Mouse (Mus musculus) cerebellum, adult 2 months (tissue): ENCODE data around the gene Olfr26. TPM values are rescaled to one million over a fixed set of nuclear protein-coding genes. Genes with fewer than 3 reads are reported as not detected.
"Not testable (repeated sequence)": the region's sequence is repeated elsewhere in the genome, so short reads cannot be mapped to it uniquely, and the experiment has no call there.

Source experiments
- DNase-seq, 2 experiments: peaks; one replicate each; pipeline ENCODE4 v3.0.0; 2021
- H3K27ac ChIP-seq: fragments of 200-500 bp; 2 replicates; pipeline ENCODE4 v1.5.1; 2012; ENCODE audit warnings: low read length, control low read depth, inconsistent platforms; ENCODE audit not compliant: insufficient read depth
- H3K27me3 ChIP-seq: fragments of 200-500 bp; 2 replicates; pipeline ENCODE4 v1.6.1; 2012; ENCODE audit warnings: inconsistent platforms, mild to moderate bottlenecking, low read length, moderate library complexity; ENCODE audit not compliant: control insufficient read depth, insufficient read depth
- H3K4me1 ChIP-seq: fragments of 200-500 bp; 2 replicates; pipeline ENCODE4 v1.6.1; 2011; ENCODE audit warnings: low read length; ENCODE audit not compliant: control insufficient read depth, insufficient read depth
- H3K4me3 ChIP-seq: fragments of 200-500 bp; replicated peaks from 2 replicates; pipeline ENCODE3; 2011; ENCODE audit warnings: mild to moderate bottlenecking, low read depth, low read length, control low read depth; ENCODE audit not compliant: insufficient read depth
- CTCF ChIP-seq: fragments of 200-500 bp; IDR thresholded peaks from 2 replicates; pipeline ENCODE4 v1.5.1; 2011; ENCODE audit warnings: low read depth, mild to moderate bottlenecking, control low read depth, low read length, moderate library complexity, borderline replicate concordance; ENCODE audit not compliant: insufficient read depth
- POLR2A ChIP-seq: fragments of 200-500 bp; IDR thresholded peaks from 2 replicates; pipeline ENCODE4 v1.6.1; 2011; ENCODE audit warnings: low read length, control low read depth, borderline replicate concordance; ENCODE audit not compliant: insufficient read depth
- WGBS: fragments of 180-500 bp; shearing (Covaris S2); methylation state at CpG from one replicate; pipeline ENCODE4 v1.1.7; 2018; 5-methylcytosine and 5-hydroxymethylcytosine counted together
- polyA plus RNA-seq: library from polyadenylated mRNA; depleted of rRNA; stranded (reverse); fragments of >200 nt; gene quantifications from 2 replicates; pipeline ENCODE4 v1.2.3, GENCODE M21; 2012; rRNA removed

Olfr26 gene
- not detected in 2 replicates for polyA plus RNA-seq

DNA sequence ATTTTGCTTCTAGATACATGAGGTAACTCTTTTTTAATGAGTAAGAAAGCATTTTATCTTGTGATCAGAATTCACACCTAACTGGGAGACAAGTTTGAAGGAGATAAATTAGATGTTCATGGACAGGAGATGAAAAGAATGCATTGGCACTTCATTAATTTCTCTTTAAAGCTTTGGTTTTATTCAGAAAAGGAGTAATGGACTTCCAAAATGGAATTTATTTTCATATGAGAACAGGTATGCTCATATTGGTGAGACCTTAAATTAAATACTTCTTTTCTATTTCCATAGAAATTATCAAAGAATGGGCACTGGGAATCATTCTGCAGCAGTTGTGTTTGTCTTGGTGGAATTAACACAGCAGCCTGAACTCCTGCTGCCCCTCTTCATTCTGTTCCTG is at the start of gene Olfr26:
Olfr26 (plus strand) TSS at position 301 of the 400 bp plus-strand sequence.
- TF ChIP-seq POLR2A (no peak), CTCF (no peak)
- no peak within 1 kb of the TSS for H3K4me3 ChIP-seq
- no peak for DNase-seq
- no peaks in the 10 kb centered on the region for H3K4me1 ChIP-seq
- H3K27ac ChIP-seq: no peak within 1 kb of the TSS
- no peaks in the 10 kb centered on the region for H3K27me3 ChIP-seq

DNA sequence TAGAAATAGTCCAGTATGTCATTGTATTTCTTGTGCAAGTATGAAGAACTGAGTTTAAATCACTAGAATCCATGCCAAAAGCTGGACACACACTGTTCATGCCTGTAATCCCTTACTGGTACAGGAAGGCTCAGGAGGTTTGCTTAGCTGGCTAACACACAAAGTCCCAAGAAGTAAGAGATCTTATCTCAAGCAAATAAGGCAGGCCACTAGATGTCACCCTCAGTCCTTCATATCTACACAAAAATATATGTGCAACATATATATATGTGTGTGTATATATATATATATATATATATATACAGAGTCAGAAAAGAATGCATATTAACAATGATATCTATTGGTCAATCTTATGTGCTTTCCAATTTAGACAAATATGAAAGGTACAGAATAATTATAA is 49.2 kb upstream of the Olfr26 start:
- DNase-seq: no peak
- Histone ChIP-seq H3K4me1 (no peaks in the 10 kb centered on the region), H3K27ac (no peak overlapping the region), H3K27me3 (no peaks in the 10 kb centered on the region), H3K4me3 (no peak overlapping the region)
- no peak for TF ChIP-seq POLR2A
- TF ChIP-seq CTCF: no peak

DNA sequence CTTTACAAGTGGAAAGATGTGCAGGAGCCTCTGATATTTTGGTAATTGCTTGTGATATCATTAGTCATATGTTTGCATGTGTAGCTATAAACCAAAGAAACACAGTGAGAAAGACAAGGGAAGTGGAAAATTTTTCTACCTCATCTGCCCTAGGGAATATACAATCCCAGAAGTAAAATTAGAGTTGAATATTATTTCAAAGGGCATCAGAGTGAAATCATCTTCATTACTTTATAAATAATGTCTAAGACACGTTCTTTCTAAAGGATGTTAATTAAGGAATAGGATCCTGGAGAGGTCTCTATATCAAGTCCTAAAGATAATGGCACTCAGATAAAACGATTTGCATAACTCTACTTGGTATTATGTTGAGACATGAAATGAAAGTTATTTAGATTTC is 40.5 kb upstream of the Olfr26 start, which contains the start of gene Olfr922:
Olfr922 (plus strand) TSS at position 301 of the 400 bp plus-strand sequence.
- DNase-seq: no peak
- WGBS: 60% methylated on average over 2 of the region's 2 CpGs
- Histone ChIP-seq H3K4me1 (no peaks in the 10 kb centered on the region), H3K4me3 (no peak within 1 kb of the TSS), H3K27ac (no peak within 1 kb of the TSS), H3K27me3 (no peaks in the 10 kb centered on the region)
- no peak for TF ChIP-seq POLR2A
- no peak for TF ChIP-seq CTCF

DNA sequence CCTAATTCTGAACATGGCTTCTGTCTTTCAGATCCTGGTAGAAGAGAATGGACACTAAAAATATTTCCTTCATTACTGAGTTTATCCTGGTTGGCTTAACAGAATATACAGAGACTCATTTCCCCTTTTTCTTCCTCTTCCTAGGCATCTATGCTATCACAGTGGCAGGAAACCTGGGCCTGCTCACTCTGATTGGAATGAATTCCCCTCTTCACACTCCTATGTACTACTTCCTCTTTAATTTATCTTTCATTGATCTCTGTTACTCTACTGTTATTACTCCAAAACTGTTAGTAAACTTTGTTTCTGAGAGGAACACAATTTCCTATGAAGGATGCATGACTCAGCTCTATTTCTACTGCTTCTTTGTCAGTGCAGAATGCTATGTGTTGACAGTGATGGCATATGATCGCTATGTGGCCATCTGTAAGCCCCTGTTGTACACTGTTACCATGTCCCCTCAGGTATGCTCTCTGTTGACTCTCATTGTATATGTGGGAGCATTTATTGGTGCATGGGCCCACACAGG is 39.3 kb upstream of the Olfr26 start:
- H3K4me1 ChIP-seq: no peaks in the 10 kb centered on the region
- H3K27me3 ChIP-seq: no peaks in the 10 kb centered on the region
- WGBS: 70% methylated on average over 1 of the region's 1 CpGs
- no peak for DNase-seq
- H3K4me3 ChIP-seq: no peak overlapping the region
- TF ChIP-seq CTCF: no peak
- TF ChIP-seq POLR2A: no peak
- H3K27ac ChIP-seq: no peak overlapping the region

DNA sequence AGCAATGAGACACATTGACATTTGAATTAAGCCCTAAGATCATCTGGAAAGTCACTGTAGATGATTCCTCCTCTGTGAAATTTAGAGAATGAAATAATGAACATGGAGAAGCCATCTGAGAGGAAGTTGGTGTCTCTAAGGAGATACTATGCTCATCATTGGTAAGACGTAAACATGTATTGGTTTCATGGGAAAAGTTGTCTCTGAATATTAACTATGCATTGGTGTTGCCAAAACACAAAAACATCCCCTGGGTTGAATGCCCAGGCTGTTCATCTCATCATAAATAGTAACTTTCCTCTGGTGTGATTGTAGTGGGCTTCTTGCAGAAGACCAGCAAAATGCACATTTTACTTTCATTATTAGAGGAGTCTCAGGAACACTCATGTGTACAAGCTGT is 28.6 kb upstream of the Olfr26 start, which contains the start of gene Olfr923:
Olfr923 (plus strand) TSS at position 301 of the 400 bp plus-strand sequence.
- no peak within 1 kb of the TSS for H3K27ac ChIP-seq
- H3K4me1 ChIP-seq: no peaks in the 10 kb centered on the region
- H3K4me3 ChIP-seq: no peak within 1 kb of the TSS
- DNase-seq: no peak
- WGBS: 76% methylated on average over 1 of the region's 1 CpGs
- TF ChIP-seq POLR2A (no peak), CTCF (no peak)
- no peaks in the 10 kb centered on the region for H3K27me3 ChIP-seq

DNA sequence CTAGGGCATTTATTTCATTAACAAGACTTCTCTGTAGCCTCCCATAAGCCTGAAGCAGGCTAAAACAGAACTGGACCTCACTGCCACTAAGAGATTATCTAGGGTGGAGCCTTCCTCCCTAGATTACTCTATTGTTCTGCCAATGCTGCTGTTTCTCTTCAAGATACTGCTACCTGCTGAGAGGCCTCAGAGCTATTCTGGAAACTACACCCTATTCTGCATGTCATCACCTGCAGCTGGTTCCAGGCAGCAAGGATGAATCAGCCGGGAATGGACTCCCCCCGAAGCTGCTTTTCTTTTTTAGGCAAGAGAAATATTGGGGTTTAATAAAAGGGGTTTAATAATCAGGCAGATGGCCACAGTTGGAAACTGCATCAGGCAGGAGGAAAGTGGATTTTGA is 21.8 kb upstream of the Olfr26 start:
- H3K4me3 ChIP-seq: no peak overlapping the region
- H3K4me1 ChIP-seq: no peaks in the 10 kb centered on the region
- DNase-seq: no peak
- no peaks in the 10 kb centered on the region for H3K27me3 ChIP-seq
- H3K27ac ChIP-seq: no peak overlapping the region
- no peak for TF ChIP-seq POLR2A
- no peak for TF ChIP-seq CTCF
- 70% methylated on average over 2 of the region's 2 CpGs for WGBS

DNA sequence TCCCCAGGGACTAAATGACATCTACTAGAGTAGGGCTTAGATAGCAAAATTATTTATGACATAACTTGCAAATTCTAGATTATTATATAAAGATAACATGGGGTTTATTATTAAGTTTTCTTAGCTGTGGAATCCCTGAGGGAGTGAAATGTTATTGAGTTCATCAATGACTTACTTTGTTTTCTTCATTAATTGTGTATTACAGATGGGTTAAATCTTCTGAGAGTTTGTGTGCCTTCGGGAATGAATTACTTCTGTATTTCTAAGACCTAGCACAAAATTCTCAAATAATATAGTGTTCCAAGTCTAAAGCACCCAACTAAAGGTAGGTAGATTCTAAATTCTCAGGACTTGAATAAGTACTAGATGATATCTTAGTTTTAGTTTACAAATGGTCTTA is 10.7 kb upstream of the Olfr26 start, which contains the start of gene Olfr924:
Olfr924 (plus strand) TSS at position 301 of the 400 bp plus-strand sequence.
- Histone ChIP-seq H3K27me3 (no peaks in the 10 kb centered on the region), H3K27ac (no peak within 1 kb of the TSS), H3K4me1 (no peaks in the 10 kb centered on the region), H3K4me3 (no peak within 1 kb of the TSS)
- WGBS: 78% methylated on average over 1 of the region's 1 CpGs
- no peak for DNase-seq
- TF ChIP-seq POLR2A (no peak), CTCF (no peak)

DNA sequence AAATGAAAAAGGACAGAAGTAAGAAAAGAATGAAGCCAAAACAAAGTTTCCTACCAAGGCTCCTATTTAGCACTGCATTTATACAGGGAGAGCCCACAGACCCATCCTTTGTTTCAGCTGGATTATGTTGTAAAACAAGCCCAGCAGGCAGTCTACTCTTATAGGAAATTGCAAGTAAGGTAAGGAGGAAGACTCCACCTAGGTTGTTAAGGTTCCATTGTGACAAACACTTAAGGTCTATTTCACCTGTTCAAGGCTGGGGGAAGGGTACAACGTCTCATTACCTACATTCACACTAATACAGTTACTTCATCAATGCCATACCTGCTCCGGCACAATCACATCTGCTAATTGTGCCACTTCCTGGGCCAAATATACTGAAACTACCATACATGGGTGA is 20.0 kb downstream of the Olfr26 start:
- not testable (repeated sequence) for H3K27me3 ChIP-seq, H3K4me1 ChIP-seq, DNase-seq, H3K4me3 ChIP-seq, H3K27ac ChIP-seq
- 59% methylated on average over 2 of the region's 2 CpGs for WGBS

DNA sequence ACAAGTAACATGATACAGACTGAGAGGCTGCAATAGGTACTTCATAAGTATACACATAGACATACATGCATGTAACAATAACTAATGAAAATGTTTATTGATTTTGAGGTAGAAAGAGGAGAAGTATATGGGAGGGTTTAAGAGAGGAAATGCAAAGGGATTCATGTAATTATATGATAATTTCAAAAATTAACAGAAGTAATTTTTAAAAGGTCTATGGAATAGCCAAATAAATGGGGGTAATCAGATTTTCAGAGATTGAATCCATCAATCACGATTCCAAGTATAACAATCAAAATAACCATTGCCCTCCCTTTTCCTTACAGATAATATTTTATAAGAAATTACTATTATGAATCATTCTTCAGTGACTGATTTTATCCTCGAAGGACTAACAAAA is 22.0 kb downstream of the Olfr26 start, which contains the start of gene Olfr926:
Olfr926 (plus strand) TSS at position 301 of the 400 bp plus-strand sequence.
- H3K4me3 ChIP-seq: no peak within 1 kb of the TSS
- no peak for DNase-seq
- H3K27me3 ChIP-seq: no peaks in the 10 kb centered on the region
- H3K4me1 ChIP-seq: no peaks in the 10 kb centered on the region
- no peak within 1 kb of the TSS for H3K27ac ChIP-seq
- 69% methylated on average over 2 of the region's 2 CpGs for WGBS
- TF ChIP-seq CTCF (no peak), POLR2A (no peak)

Other genes starting within 250 kb of the Olfr26 start
- not detected in 2 replicates for gene Olfr914, start 250.0 kb upstream of the Olfr26 start, polyA plus RNA-seq
- gene Olfr916, start 195.2 kb upstream of the Olfr26 start, polyA plus RNA-seq: not detected in 2 replicates
- not detected in 2 replicates for gene Olfr917, start 189.2 kb upstream of the Olfr26 start, polyA plus RNA-seq
- gene Olfr918, start 180.5 kb upstream of the Olfr26 start, polyA plus RNA-seq: not detected in 2 replicates
- gene Olfr919, start 151.4 kb upstream of the Olfr26 start, polyA plus RNA-seq: not detected in 2 replicates
- gene Vwa5a, start 136.8 kb upstream of the Olfr26 start, polyA plus RNA-seq: 8.1 and 8.4 TPM in 2 replicates
- 0.20 and 0.24 TPM in 2 replicates for gene Olfr920, start 102.8 kb upstream of the Olfr26 start, polyA plus RNA-seq
- gene Olfr921, start 82.0 kb upstream of the Olfr26 start, polyA plus RNA-seq: 0.06 and 0.18 TPM in 2 replicates
- 0.52 and 0.57 TPM in 2 replicates for gene Olfr922, start 40.4 kb upstream of the Olfr26 start, polyA plus RNA-seq
- gene Olfr923, start 28.5 kb upstream of the Olfr26 start, polyA plus RNA-seq: 0.30 and 0.39 TPM in 2 replicates
- 0.05 TPM in 1 of 2 replicates, not detected in the other for gene Olfr924, start 10.6 kb upstream of the Olfr26 start, polyA plus RNA-seq
- gene Olfr926, start 22.1 kb downstream of the Olfr26 start, polyA plus RNA-seq: 0.10 TPM in 1 of 2 replicates, not detected in the other
- not detected in 2 replicates for gene Olfr930, start 74.7 kb downstream of the Olfr26 start, polyA plus RNA-seq
- not detected in 2 replicates for gene Olfr933, start 117.3 kb downstream of the Olfr26 start, polyA plus RNA-seq
- gene Olfr934, start 133.3 kb downstream of the Olfr26 start, polyA plus RNA-seq: not detected in 2 replicates
- gene Olfr935, start 144.6 kb downstream of the Olfr26 start, polyA plus RNA-seq: not detected in 2 replicates
- not detected in 2 replicates for gene Olfr146, start 168.3 kb downstream of the Olfr26 start, polyA plus RNA-seq
- gene Olfr937, start 209.9 kb downstream of the Olfr26 start, polyA plus RNA-seq: not detected in 2 replicates
- gene Olfr938, start 223.8 kb downstream of the Olfr26 start, polyA plus RNA-seq: not detected in 2 replicates